Mouse (Mus musculus): Measurements from ENCODE around the gene Ercc6.

DNA sequence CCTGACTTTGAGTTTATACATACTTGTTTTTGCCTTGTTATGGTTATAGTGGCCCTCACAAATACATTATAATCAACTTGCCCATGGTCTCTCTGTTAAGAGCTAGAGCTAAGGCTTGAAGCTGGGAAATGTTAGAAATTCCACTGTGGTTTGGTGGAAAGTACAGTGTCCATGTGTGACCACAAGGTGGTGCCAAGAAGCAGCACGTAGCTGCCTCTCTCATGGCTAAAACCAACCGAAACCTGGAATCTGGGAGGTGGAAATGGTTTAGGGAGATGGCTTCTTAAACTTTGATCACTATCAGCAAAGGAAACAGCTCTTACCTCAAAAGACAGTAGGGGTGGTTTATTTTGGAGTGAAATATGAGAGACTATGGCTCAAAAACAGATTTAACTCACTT is 17.6 kb downstream of the Ercc6 start:
- TF ChIP-seq CTCF (IDR thresholded peaks at IDR 0.05; ENCODE audit: extremely low read depth, insufficient read depth, insufficient read length, insufficient replicate concordance) (no peak), POLR2A (IDR thresholded peaks at IDR 0.05; ENCODE audit: low read depth, low read length) (no peak)

All from spleen, adult 2 months (tissue).